Mouse (Mus musculus): ENCODE measurements at regions not wholly inside any gene's neighbourhood (a gene's known extent, or its start where the extent isn't known, plus 50 kb on each side); places are given as distances from the start of the nearest gene placed in this dataset.

DNA sequence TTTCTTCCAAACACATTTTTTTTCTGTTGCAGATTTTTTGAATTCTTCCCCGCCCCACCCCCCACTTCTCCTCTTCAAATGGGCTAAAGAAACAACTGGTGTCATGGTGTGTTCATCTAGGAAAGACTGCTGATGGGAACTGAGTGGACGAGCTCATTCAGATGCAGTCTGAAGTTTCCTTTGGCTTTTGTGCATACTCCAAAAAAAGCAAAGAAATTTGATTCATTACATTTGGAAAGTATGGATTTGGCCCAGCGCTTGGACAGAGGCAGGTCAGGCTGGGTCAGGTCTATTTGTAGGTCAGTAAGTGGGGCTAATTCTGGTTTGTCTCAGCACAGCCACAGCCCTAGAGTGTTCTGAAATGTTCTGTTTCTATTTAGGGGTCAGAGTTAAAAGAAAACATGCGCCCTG is 477.9 kb upstream of the Nox3 start:
- WGBS, result 48% methylated on average over 4 of the region's 4 CpGs

DNA sequence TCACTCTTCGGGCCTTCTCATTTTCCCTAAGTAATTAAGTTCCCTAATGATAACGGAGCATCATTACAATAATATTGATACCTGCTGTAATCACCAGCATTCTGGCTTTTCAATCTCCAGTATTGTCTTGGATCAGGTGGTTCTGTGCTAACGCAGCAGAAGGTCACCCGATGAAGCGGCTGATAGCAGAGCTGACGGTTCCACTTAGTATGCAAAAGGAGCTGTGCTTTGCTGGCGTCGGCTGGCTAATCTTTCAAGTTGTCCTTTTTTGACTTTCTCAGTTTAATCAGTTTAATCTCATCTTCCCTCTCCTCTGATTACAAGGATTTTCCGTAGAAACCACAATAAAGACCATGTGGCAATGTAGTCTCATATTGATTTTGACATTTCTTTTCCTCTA is 478.9 kb upstream of the Nox3 start:
- Histone ChIP-seq H3K4me3 (no peak overlapping the region), H3K27ac (no peak overlapping the region), H3K9me3 (no peaks in the 10 kb centered on the region), H3K36me3 (replicated peaks) (no peaks in the 10 kb centered on the region), H3K27me3 (ENCODE audit: poor library complexity, severe bottlenecking) (peaks cover 8% of the 10 kb centered on the region), H3K4me1 (peaks cover 36% of the 10 kb centered on the region)
- WGBS, result 77% methylated on average over 9 of the region's 9 CpGs
- DNase-seq (ENCODE audit: extremely low spot score, low spot score), result no peak

More for the DNA sequence above, 477.9 kb upstream of the Nox3 start:
- H3K36me3 ChIP-seq (replicated peaks), result no peaks in the 10 kb centered on the region
- peaks cover 8% of the 10 kb centered on the region for H3K27me3 ChIP-seq (ENCODE audit: poor library complexity, severe bottlenecking)
- no peak overlapping the region for H3K27ac ChIP-seq
- H3K4me3 ChIP-seq, result no peak overlapping the region
- H3K9me3 ChIP-seq, result no peaks in the 10 kb centered on the region
- peaks cover 36% of the 10 kb centered on the region for H3K4me1 ChIP-seq
- no peak for DNase-seq (ENCODE audit: extremely low spot score, low spot score)

DNA sequence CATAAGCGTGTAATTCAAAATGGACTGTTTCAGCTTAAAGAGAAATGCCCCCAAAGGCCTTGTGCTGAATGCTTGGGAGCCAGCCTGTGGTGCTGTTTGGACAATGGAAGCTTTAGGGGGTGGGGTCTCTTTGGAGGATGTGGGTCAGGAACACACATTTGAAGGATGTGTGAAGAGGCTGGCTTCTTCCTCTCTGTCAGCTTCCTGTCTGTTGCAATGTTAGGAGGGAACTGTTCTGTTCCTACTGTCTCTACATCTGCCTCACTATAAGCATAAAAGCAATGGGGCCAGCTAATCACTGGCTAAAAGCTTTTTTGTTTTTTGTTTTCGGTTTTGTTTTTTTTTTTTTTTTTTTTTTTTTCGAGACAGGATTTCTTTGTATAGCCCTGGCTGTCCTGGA is 480.5 kb upstream of the Nox3 start:
- Histone ChIP-seq H3K27me3 (ENCODE audit: poor library complexity, severe bottlenecking) (peaks cover 8% of the 10 kb centered on the region), H3K27ac (no peak overlapping the region), H3K4me1 (peaks cover 36% of the 10 kb centered on the region), H3K9me3 (no peaks in the 10 kb centered on the region), H3K4me3 (no peak overlapping the region), H3K36me3 (replicated peaks) (no peaks in the 10 kb centered on the region)
- WGBS, result 89% methylated on average over 3 of the region's 3 CpGs
- DNase-seq (ENCODE audit: extremely low spot score, low spot score), result no peak

DNA sequence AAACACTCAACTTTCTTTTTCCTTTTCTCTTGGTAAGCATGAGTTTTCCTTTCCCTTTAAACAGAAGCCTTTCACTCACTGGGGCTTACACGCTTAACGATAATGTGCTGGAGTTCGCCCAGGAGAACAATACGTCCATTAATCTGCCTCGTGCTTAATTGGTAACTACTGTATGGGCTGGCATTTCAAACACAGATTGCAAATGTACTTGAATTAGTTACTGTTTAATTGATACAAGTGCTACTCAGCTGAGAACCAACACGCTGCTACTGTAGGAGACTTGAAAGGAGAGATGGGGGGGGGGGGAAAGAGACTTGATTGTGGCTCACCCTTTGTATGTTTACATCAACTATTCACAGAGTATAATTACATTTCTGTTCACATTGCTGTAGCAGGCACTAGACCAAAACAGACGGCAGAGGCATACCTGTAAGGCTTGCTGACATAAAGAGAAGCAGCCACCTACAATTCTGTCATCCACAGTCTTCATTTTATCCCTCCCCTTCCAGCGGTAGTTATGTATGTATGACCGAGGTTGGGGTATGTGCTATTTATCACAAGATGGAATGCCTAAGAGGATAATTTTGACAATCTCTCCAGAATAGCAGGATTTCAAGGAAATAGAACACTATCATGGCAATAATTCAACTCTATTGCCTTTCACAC is 481.6 kb upstream of the Nox3 start:
- peaks cover 36% of the 10 kb centered on the region for H3K4me1 ChIP-seq
- no peaks in the 10 kb centered on the region for H3K9me3 ChIP-seq
- DNase-seq (ENCODE audit: extremely low spot score, low spot score), result no peak
- no peak overlapping the region for H3K27ac ChIP-seq
- no peak overlapping the region for H3K4me3 ChIP-seq
- 48% methylated on average over 9 of the region's 9 CpGs for WGBS
- peaks cover 8% of the 10 kb centered on the region for H3K27me3 ChIP-seq (ENCODE audit: poor library complexity, severe bottlenecking)
- H3K36me3 ChIP-seq (replicated peaks), result no peaks in the 10 kb centered on the region

DNA sequence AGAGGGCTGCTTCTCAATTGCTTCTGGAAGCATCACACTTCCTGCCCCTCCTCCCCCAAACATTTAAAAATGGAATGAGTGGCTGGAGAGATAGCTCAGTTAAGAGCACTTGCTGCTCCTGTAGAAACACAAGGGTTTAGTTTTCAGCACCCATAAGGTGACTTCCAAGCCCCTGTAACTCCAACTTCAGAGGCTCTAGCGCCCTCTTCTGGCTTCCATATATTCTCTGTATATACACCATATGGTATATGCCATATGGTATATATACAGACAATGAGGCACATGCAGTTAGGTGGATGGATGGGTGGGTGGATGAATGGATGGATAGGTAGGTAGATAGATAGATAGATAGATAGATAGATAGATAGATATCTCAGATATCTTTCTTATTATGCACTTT is 483.2 kb upstream of the Nox3 start:
- DNase-seq (ENCODE audit: extremely low spot score, low spot score), result no peak
- Histone ChIP-seq H3K4me3 (no peak overlapping the region), H3K9me3 (no peaks in the 10 kb centered on the region), H3K27ac (no peak overlapping the region), H3K27me3 (ENCODE audit: poor library complexity, severe bottlenecking) (peaks cover 8% of the 10 kb centered on the region), H3K36me3 (replicated peaks) (no peaks in the 10 kb centered on the region), H3K4me1 (peaks cover 25% of the 10 kb centered on the region)
- 47% methylated on average over 1 of the region's 1 CpGs for WGBS

DNA sequence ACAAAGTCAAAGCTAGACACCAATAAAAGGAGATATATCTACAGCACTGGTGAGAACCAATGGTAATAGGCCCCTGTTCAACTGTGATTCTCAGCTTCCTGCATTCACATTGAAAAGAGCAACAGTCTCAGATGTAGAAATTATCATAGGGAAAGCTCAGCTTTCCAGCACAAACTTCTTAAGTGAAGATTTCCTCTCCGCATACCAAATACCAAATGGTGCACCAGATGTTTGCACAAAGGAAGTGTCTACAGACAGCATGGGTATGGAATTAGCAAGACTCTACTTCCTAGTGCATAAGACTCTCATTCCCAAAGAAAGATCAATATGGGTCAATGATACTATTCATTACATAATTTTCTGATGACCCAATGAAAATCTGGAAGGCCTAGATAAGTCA is 486.0 kb upstream of the Nox3 start:
- Histone ChIP-seq H3K4me3 (no peak overlapping the region), H3K27ac (no peak overlapping the region), H3K4me1 (peaks cover 10% of the 10 kb centered on the region), H3K36me3 (replicated peaks) (no peaks in the 10 kb centered on the region), H3K27me3 (ENCODE audit: poor library complexity, severe bottlenecking) (no peaks in the 10 kb centered on the region; the same call in 1 of the 2 replicates), H3K9me3 (no peaks in the 10 kb centered on the region)
- 98% methylated on average over 1 of the region's 1 CpGs for WGBS
- DNase-seq (ENCODE audit: extremely low spot score, low spot score), result no peak

DNA sequence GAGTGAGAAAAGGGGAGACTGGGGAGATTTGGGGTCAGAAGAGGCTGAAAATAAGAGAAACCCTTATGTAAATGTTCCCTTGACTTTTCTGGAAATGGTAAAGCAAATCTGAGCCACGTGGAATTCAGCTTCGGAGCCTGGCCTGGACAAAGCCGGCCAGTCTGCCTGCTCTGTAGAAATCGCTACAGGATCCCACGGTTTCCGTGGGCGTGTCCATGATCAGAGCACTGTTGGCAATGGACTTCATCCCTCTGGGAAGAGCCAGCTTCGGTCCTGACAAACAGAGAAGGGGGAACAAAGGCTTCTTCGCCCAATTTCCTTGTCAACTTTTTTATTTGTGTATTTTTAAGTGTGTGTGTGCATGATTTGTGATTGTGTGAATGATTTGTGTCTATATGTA is 490.7 kb upstream of the Nox3 start:
- 87% methylated on average over 9 of the region's 9 CpGs for whole genome bisulfite sequencing

DNA sequence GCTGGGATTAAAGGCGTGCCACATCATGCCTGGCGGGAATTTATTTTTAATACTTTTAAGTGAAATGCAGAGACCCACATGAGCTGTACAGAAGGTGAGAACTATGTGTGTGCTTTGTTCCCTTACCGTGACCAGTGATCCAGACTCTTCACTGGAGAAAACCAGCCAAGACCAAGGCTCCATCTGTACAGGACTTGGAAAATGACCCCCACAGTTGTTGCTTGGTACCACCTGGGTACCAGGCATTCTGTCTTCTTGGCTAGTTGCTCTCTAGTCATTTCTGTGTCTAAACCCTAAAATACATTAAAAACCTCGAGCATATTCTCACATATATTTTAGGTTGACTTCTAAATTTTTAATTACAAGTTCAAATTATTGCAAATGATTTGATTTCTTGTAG is 491.5 kb upstream of the Nox3 start:
- no peak for DNase-seq (ENCODE audit: extremely low spot score, low spot score)
- no peaks in the 10 kb centered on the region for H3K9me3 ChIP-seq
- no peak overlapping the region for H3K27ac ChIP-seq
- H3K4me3 ChIP-seq, result no peak overlapping the region
- WGBS, result 90% methylated on average over 4 of the region's 4 CpGs
- H3K27me3 ChIP-seq (ENCODE audit: poor library complexity, severe bottlenecking), result no peaks in the 10 kb centered on the region
- H3K36me3 ChIP-seq (replicated peaks), result no peaks in the 10 kb centered on the region
- no peaks in the 10 kb centered on the region for H3K4me1 ChIP-seq

More for the DNA sequence above, 490.7 kb upstream of the Nox3 start:
- Histone ChIP-seq H3K36me3 (replicated peaks) (no peaks in the 10 kb centered on the region), H3K27me3 (ENCODE audit: poor library complexity, severe bottlenecking) (no peaks in the 10 kb centered on the region), H3K27ac (no peak overlapping the region), H3K9me3 (no peaks in the 10 kb centered on the region), H3K4me3 (no peak overlapping the region), H3K4me1 (no peaks in the 10 kb centered on the region)
- DNase-seq (ENCODE audit: extremely low spot score, low spot score), result no peak

DNA sequence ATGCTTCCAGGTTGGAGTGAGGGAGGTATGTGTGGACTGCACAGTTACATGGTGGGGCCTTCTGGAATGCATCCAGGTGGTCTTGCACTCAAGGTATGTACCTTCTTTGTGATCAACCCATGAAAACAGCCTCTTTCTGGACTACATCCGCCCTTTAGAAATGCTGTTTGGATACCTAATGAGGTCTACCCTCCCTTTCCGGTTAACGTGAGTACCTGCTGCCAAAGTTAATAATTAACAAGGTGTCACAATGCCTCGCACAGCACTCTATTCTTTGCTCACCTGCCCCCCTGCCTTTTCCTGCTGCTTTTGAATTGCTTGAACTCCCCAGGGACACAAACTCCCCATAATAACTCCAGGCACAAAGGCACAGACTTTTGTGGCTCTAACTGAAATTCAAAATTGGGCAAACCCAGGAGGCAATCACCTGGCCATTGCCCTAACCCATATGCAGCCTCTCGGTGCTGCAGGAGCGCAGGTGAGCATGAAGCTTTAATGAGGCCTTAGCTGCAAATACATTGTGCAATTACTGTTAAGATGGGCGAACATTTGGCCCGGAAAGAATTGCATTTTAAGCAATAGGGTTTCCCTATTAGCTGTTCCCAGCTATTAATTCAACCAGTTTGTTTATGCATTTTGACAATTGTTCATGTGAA is 500.9 kb upstream of the Nox3 start:
- 74% methylated on average over 8 of the region's 8 CpGs for WGBS

DNA sequence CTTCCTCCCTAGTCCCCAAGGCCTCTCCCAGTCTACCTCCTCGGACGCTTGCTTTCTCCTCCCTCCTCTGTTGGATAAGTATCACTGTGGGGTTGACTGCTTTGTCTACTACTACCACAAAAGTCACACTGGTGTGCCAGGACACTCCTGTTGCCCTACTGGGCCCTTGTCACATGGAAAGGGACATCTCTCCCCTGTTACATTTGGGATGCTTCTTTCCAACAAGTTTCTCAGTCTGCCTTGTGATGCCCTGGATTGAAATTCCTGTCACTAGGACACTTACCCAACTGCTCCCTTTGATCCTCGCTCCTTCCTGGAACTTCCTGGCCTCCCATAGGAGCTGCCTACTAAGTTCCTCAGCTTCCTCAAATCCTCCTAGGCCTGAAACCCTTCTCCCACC is 501.9 kb upstream of the Nox3 start:
- H3K27me3 ChIP-seq (ENCODE audit: poor library complexity, severe bottlenecking), result no peaks in the 10 kb centered on the region
- no peaks in the 10 kb centered on the region for H3K36me3 ChIP-seq (replicated peaks)
- H3K9me3 ChIP-seq, result no peaks in the 10 kb centered on the region
- no peak overlapping the region for H3K27ac ChIP-seq
- 81% methylated on average over 3 of the region's 3 CpGs for WGBS
- H3K4me3 ChIP-seq, result no peak overlapping the region
- DNase-seq (ENCODE audit: extremely low spot score, low spot score), result no peak
- no peaks in the 10 kb centered on the region for H3K4me1 ChIP-seq

More for the DNA sequence above, 500.9 kb upstream of the Nox3 start:
- no peaks in the 10 kb centered on the region for H3K36me3 ChIP-seq (replicated peaks)
- DNase-seq (ENCODE audit: extremely low spot score, low spot score), result no peak
- no peaks in the 10 kb centered on the region for H3K4me1 ChIP-seq
- no peak overlapping the region for H3K27ac ChIP-seq
- H3K4me3 ChIP-seq, result no peak overlapping the region
- H3K27me3 ChIP-seq (ENCODE audit: poor library complexity, severe bottlenecking), result no peaks in the 10 kb centered on the region
- H3K9me3 ChIP-seq, result no peaks in the 10 kb centered on the region

DNA sequence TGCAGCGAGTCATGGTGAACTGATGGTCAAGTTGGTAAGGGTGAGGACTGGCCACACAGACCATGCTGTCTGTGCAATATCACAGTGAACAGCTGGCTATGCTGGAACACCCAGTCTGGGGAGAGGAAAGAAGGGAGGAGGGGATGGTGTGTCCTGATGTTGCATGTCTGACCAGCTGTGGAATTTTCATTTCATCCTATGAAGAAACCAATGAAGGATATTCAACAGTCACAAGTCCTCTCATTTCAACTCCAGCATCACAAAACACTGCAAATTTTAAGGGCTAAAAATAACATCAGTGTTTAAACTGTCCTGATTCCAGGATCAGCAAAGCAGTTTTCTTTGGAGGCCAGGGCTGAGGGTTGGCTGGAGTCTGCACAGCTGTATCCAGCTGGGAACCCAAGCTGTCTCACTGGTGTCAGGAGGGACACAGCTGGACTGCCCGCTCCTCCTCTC is 503.7 kb upstream of the Nox3 start:
- Histone ChIP-seq H3K27ac (no peak overlapping the region), H3K27me3 (ENCODE audit: poor library complexity, severe bottlenecking) (no peaks in the 10 kb centered on the region), H3K9me3 (no peaks in the 10 kb centered on the region), H3K36me3 (replicated peaks) (no peaks in the 10 kb centered on the region), H3K4me3 (no peak overlapping the region), H3K4me1 (no peaks in the 10 kb centered on the region)
- whole genome bisulfite sequencing, result 93% methylated on average over 2 of the region's 2 CpGs
- no peak for DNase-seq (ENCODE audit: extremely low spot score, low spot score)

DNA sequence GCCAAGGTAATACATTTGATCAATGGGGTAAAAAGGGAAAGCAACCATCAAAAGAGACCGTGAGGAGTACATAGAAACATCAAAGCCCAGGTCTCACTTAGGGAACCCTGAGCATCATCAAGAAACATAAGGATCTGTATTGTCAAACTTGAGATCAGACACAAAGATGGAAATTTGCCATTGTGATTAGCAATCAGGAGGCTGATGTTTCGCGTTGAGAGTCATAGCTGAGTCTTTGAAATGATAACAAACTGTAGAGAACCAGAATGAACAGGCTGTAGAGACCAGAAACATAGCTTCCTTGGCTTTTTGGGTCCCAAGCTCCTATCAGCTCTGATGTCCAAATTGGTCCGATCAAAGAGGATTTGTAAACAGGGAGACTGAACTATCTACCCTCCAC is 505.2 kb upstream of the Nox3 start:
- Histone ChIP-seq H3K4me3 (no peak overlapping the region), H3K4me1 (no peaks in the 10 kb centered on the region), H3K27me3 (ENCODE audit: poor library complexity, severe bottlenecking) (no peaks in the 10 kb centered on the region), H3K27ac (no peak overlapping the region), H3K9me3 (no peaks in the 10 kb centered on the region), H3K36me3 (replicated peaks) (no peaks in the 10 kb centered on the region)
- WGBS, result 91% methylated on average over 4 of the region's 4 CpGs
- DNase-seq (ENCODE audit: extremely low spot score, low spot score), result no peak

DNA sequence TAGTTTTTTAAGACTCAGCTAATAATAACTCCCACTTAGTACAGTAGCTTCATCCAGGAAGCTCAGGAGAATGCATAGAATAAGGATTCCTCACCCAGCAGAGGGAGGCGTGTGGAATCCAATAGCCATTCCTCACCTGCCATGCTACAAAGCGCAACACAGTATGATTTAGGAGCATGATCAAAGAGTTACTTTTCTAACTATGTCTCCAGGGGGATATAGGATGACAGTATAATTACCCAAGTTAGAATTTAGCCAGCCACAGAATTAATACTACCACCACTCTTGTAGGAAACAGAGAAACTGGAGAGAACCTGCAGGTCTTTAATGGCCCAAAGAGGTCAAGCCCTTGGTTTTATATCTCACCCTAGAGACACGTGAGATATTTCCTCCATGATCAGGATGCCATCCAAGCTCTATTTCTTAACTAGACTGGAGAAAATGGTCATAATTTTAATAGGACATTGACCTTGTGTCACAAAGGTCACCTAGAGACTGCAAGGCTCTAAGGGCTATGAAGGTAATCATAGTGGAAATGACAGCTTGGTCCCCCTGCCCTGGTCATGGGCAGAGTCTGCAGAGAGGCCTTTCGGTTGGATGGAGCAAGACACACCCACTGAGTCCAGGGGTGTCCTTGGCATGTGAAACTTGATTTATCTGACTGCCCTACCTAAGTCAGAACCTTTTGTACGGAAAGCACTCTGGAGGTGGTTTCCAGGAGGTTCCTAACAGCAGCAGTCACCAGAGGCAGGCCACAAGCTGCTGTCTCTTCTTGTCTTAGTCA is 512.3 kb upstream of the Nox3 start:
- no peak overlapping the region for H3K27ac ChIP-seq
- H3K27me3 ChIP-seq (ENCODE audit: poor library complexity, severe bottlenecking), result no peaks in the 10 kb centered on the region
- H3K9me3 ChIP-seq, result no peaks in the 10 kb centered on the region
- no peak overlapping the region for H3K4me3 ChIP-seq
- H3K36me3 ChIP-seq (replicated peaks), result no peaks in the 10 kb centered on the region
- no peak for DNase-seq (ENCODE audit: extremely low spot score, low spot score)
- no peaks in the 10 kb centered on the region for H3K4me1 ChIP-seq
- 85% methylated on average over 5 of the region's 5 CpGs for WGBS

Data from forebrain, embryonic 10.5 days (tissue).